Mouse (Mus musculus) hindbrain, embryonic 13.5 days (tissue): Measurements from ENCODE around the gene Tjp2. TPM values are rescaled to one million over a fixed set of nuclear protein-coding genes. Genes with fewer than 3 reads are reported as not detected.
"Not testable (repeated sequence)": the region's sequence is repeated elsewhere in the genome, so short reads cannot be mapped to it uniquely, and the experiment has no call there.

ENCODE experiments used
- ATAC-seq: fragments of 200-750 bp; cut with Nextera tagmentation; 2 replicates; pipeline ENCODE4 v1.8.0; 2017; ENCODE audit warnings: moderate TSS enrichment; ENCODE audit not compliant: low FRiP score
- H3K27ac ChIP-seq: fragments of 300-500 bp; sonication (generic); 2 replicates; pipeline ENCODE4 v1.5.1; 2015; ENCODE audit warnings: inconsistent platforms, mild to moderate bottlenecking, moderate library complexity
- H3K27me3 ChIP-seq: fragments of 300-500 bp; sonication (generic); 2 replicates; pipeline ENCODE4 v1.6.1; 2015; ENCODE audit warnings: mild to moderate bottlenecking, inconsistent platforms
- H3K36me3 ChIP-seq: fragments of 300-500 bp; sonication (generic); 2 replicates; pipeline ENCODE4 v1.6.1; 2015; ENCODE audit warnings: mild to moderate bottlenecking, inconsistent platforms
- H3K4me1 ChIP-seq: fragments of 300-500 bp; sonication (generic); replicated peaks from 2 replicates; pipeline ENCODE4 v1.6.1; 2015; ENCODE audit warnings: inconsistent platforms
- H3K4me2 ChIP-seq: fragments of 300-500 bp; sonication (generic); 2 replicates; pipeline ENCODE4 v1.6.1; 2015; ENCODE audit warnings: inconsistent platforms, mild to moderate bottlenecking, moderate library complexity
- H3K4me3 ChIP-seq: fragments of 300-500 bp; sonication (generic); 2 replicates; pipeline ENCODE4 v1.5.1; 2015; ENCODE audit warnings: mild to moderate bottlenecking, inconsistent platforms
- H3K9ac ChIP-seq: fragments of 300-500 bp; sonication (generic); 2 replicates; pipeline ENCODE4 v1.6.1; 2015; ENCODE audit warnings: mild to moderate bottlenecking, inconsistent platforms
- H3K9me3 ChIP-seq: fragments of 300-500 bp; sonication (generic); 2 replicates; pipeline ENCODE4 v1.6.1; 2016; ENCODE audit warnings: inconsistent platforms
- WGBS: fragments of 180-500 bp; shearing (Covaris S2); methylation state at CpG from one replicate; pipeline ENCODE4 v1.1.7; 2015; 5-methylcytosine and 5-hydroxymethylcytosine counted together
- polyA plus RNA-seq: library from polyadenylated mRNA; unstranded; fragments of >200 nt; fragmentation: Nextera tagmentation; extraction: Ambion mirVana; gene quantifications from 2 replicates; pipeline ENCODE4 v1.2.1, GENCODE M21; 2015

Gene Tjp2
- polyA plus RNA-seq, 1 experiment from 2014 or later: 12.1 TPM

- ATAC-seq: no peak
- peaks cover 3% of the 10 kb centered on the region for H3K4me1 ChIP-seq
- H3K4me2 ChIP-seq: no peak overlapping the region
- no peak overlapping the region for H3K27ac ChIP-seq
- WGBS: 81% methylated on average over 3 of the region's 3 CpGs
- no peaks in the 10 kb centered on the region for H3K9me3 ChIP-seq
- H3K27me3 ChIP-seq: no peaks in the 10 kb centered on the region
- H3K4me3 ChIP-seq: no peak overlapping the region
- H3K36me3 ChIP-seq: no peaks in the 10 kb centered on the region
- no peak overlapping the region for H3K9ac ChIP-seq
These were observed 27.5 kb downstream of the Tjp2 start for GRCm38 (mm10) chr19:24197338-24197737.

- Histone ChIP-seq H3K4me3 (no peak overlapping the region), H3K27me3 (no peaks in the 10 kb centered on the region), H3K36me3 (no peaks in the 10 kb centered on the region), H3K4me2 (no peak overlapping the region), H3K27ac (no peak overlapping the region), H3K4me1 (peaks cover under 1% of the 10 kb centered on the region; the same call in 1 of the 2 replicates), H3K9ac (no peak overlapping the region), H3K9me3 (no peaks in the 10 kb centered on the region)
- no peak for ATAC-seq
- 75% methylated on average over 7 of the region's 7 CpGs for WGBS
These were observed 29.6 kb downstream of the Tjp2 start for GRCm38 (mm10) chr19:24195224-24195623.

GRCm38 (mm10) chr19:24194216-24194615 is 30.6 kb downstream of the Tjp2 start:
- no peak overlapping the region for H3K4me2 ChIP-seq
- H3K4me1 ChIP-seq: no peaks in the 10 kb centered on the region
- no peaks in the 10 kb centered on the region for H3K27me3 ChIP-seq
- ATAC-seq: no peak
- no peak overlapping the region for H3K9ac ChIP-seq
- no peaks in the 10 kb centered on the region for H3K9me3 ChIP-seq
- no peaks in the 10 kb centered on the region for H3K36me3 ChIP-seq
- no peak overlapping the region for H3K27ac ChIP-seq
- H3K4me3 ChIP-seq: no peak overlapping the region
- WGBS: 97% methylated on average over 4 of the region's 4 CpGs

GRCm38 (mm10) chr19:24192946-24193345 is 31.9 kb downstream of the Tjp2 start:
- Histone ChIP-seq H3K27ac (no peak overlapping the region), H3K36me3 (no peaks in the 10 kb centered on the region), H3K9me3 (no peaks in the 10 kb centered on the region), H3K4me3 (no peak overlapping the region), H3K4me2 (no peak overlapping the region), H3K9ac (no peak overlapping the region), H3K4me1 (no peaks in the 10 kb centered on the region), H3K27me3 (no peaks in the 10 kb centered on the region)
- no peak for ATAC-seq
- 92% methylated on average over 5 of the region's 5 CpGs for WGBS

- Histone ChIP-seq H3K27me3 (no peaks in the 10 kb centered on the region), H3K27ac (no peak overlapping the region), H3K4me1 (no peaks in the 10 kb centered on the region), H3K4me2 (no peak overlapping the region), H3K9me3 (no peaks in the 10 kb centered on the region), H3K4me3 (no peak overlapping the region), H3K36me3 (no peaks in the 10 kb centered on the region), H3K9ac (no peak overlapping the region)
- ATAC-seq: no peak
- 98% methylated on average over 2 of the region's 2 CpGs for WGBS
These were observed 37.0 kb downstream of the Tjp2 start for GRCm38 (mm10) chr19:24187791-24188190.

- H3K4me3 ChIP-seq, ATAC-seq, H3K9me3 ChIP-seq, H3K9ac ChIP-seq, H3K27ac ChIP-seq, H3K36me3 ChIP-seq, H3K4me1 ChIP-seq, H3K4me2 ChIP-seq, H3K27me3 ChIP-seq: not testable (repeated sequence)
- WGBS: 87% methylated on average over 1 of the region's 1 CpGs
These were observed 37.5 kb downstream of the Tjp2 start for GRCm38 (mm10) chr19:24187358-24187757.

GRCm38 (mm10) chr19:24183680-24184235 is 41.1 kb downstream of the Tjp2 start:
- H3K4me1 ChIP-seq: no peaks in the 10 kb centered on the region
- no peak overlapping the region for H3K4me3 ChIP-seq
- no peak overlapping the region for H3K27ac ChIP-seq
- ATAC-seq: no peak
- WGBS: 58% methylated on average over 15 of the region's 15 CpGs
- H3K27me3 ChIP-seq: no peaks in the 10 kb centered on the region
- H3K4me2 ChIP-seq: no peak overlapping the region
- no peak overlapping the region for H3K9ac ChIP-seq
- no peaks in the 10 kb centered on the region for H3K9me3 ChIP-seq
- no peaks in the 10 kb centered on the region for H3K36me3 ChIP-seq

GRCm38 (mm10) chr19:24180415-24180814 is 44.4 kb downstream of the Tjp2 start:
- Histone ChIP-seq H3K9me3 (no peaks in the 10 kb centered on the region), H3K4me2 (no peak overlapping the region), H3K4me3 (no peak overlapping the region), H3K4me1 (no peaks in the 10 kb centered on the region), H3K27ac (no peak overlapping the region), H3K36me3 (no peaks in the 10 kb centered on the region), H3K27me3 (0 out of 2 replicates have a peak, but pooled peaks cover 4% of the 10 kb centered on the region), H3K9ac (no peak overlapping the region)
- 78% methylated on average over 8 of the region's 8 CpGs for WGBS
- ATAC-seq: no peak

- H3K9ac ChIP-seq: no peak overlapping the region
- peaks cover 14% of the 10 kb centered on the region for H3K4me1 ChIP-seq
- H3K27ac ChIP-seq: no peak overlapping the region
- no peaks in the 10 kb centered on the region for H3K36me3 ChIP-seq
- H3K4me2 ChIP-seq: no peak overlapping the region
- WGBS: 85% methylated on average over 2 of the region's 2 CpGs
- H3K9me3 ChIP-seq: no peaks in the 10 kb centered on the region
- 0 out of 2 replicates have a peak, but pooled peaks cover 4% of the 10 kb centered on the region for H3K27me3 ChIP-seq
- H3K4me3 ChIP-seq: no peak overlapping the region
- no peak for ATAC-seq
These were observed 46.7 kb downstream of the Tjp2 start for GRCm38 (mm10) chr19:24178086-24178485.

GRCm38 (mm10) chr19:24176692-24177091 is 48.1 kb downstream of the Tjp2 start:
- Histone ChIP-seq H3K27me3 (0 out of 2 replicates have a peak, but pooled peaks cover 4% of the 10 kb centered on the region), H3K36me3 (no peaks in the 10 kb centered on the region), H3K9ac (no peak overlapping the region), H3K4me2 (no peak overlapping the region), H3K9me3 (no peaks in the 10 kb centered on the region), H3K4me1 (peaks cover 28% of the 10 kb centered on the region), H3K27ac (no peak overlapping the region), H3K4me3 (no peak overlapping the region)
- WGBS: 82% methylated on average over 4 of the region's 4 CpGs
- no peak for ATAC-seq

- peak overlapping the region; percentile 79 for H3K9ac ChIP-seq
- WGBS: 10% methylated on average over 13 of the region's 13 CpGs
- no peak overlapping the region for H3K27ac ChIP-seq
- peak overlapping the region; percentile 72 for H3K4me2 ChIP-seq
- H3K4me3 ChIP-seq: peak overlapping the region; percentile 72
- no peaks in the 10 kb centered on the region for H3K36me3 ChIP-seq
- 0 out of 2 replicates have a peak, but pooled peaks cover 4% of the 10 kb centered on the region for H3K27me3 ChIP-seq
- no peak for ATAC-seq
- H3K9me3 ChIP-seq: no peaks in the 10 kb centered on the region
- H3K4me1 ChIP-seq: peaks cover 29% of the 10 kb centered on the region
These were observed 49.9 kb downstream of the Tjp2 start for GRCm38 (mm10) chr19:24174896-24175295.

- H3K4me2 ChIP-seq: peak overlapping the region; percentile 72
- H3K9ac ChIP-seq: peak overlapping the region; percentile 79
- H3K4me1 ChIP-seq: peaks cover 29% of the 10 kb centered on the region
- peak overlapping the region; percentile 84 for H3K27ac ChIP-seq
- peak; percentile 91 for ATAC-seq
- H3K36me3 ChIP-seq: no peaks in the 10 kb centered on the region
- under 1% methylated on average over 97 of the region's 103 CpGs for WGBS
- H3K4me3 ChIP-seq: peak overlapping the region; percentile 72
- 0 out of 2 replicates have a peak, but pooled peaks cover 4% of the 10 kb centered on the region for H3K27me3 ChIP-seq
- H3K9me3 ChIP-seq: no peaks in the 10 kb centered on the region
These were observed 51.0 kb downstream of the Tjp2 start for GRCm38 (mm10) chr19:24173608-24174523.
